Mouse (Mus musculus) right cerebral cortex, postnatal 25 days (tissue): ENCODE results near the gene Lsm6.
"Not testable (repeated sequence)": the region's sequence is repeated elsewhere in the genome, so short reads cannot be mapped to it uniquely, and the experiment has no call there.

ENCODE experiments used
- DNase-seq: peaks from one replicate; pipeline ENCODE4 v3.0.0; 2022

The Lsm6 gene

GRCm38 (mm10) chr8:78820673-78821310 lies at the start of gene Lsm6:
Gene Lsm6, minus strand, starts transcription at chr8:78821140.
- DNase-seq, result peak; percentile 96

GRCm38 (mm10) chr8:78867036-78867435 lies 46.1 kb upstream of the Lsm6 start:
- no peak for DNase-seq

GRCm38 (mm10) chr8:78863001-78863400 lies 42.1 kb upstream of the Lsm6 start:
- no peak for DNase-seq

GRCm38 (mm10) chr8:78862046-78862445 lies 41.1 kb upstream of the Lsm6 start:
- no peak for DNase-seq

- no peak for DNase-seq
These were observed 39.8 kb upstream of the Lsm6 start for GRCm38 (mm10) chr8:78860789-78861188.

GRCm38 (mm10) chr8:78857421-78857820 lies 36.5 kb upstream of the Lsm6 start:
- DNase-seq, result no peak

GRCm38 (mm10) chr8:78852279-78852678 lies 31.3 kb upstream of the Lsm6 start:
- DNase-seq, result no peak

- no peak for DNase-seq
These were observed 26.3 kb upstream of the Lsm6 start for GRCm38 (mm10) chr8:78847240-78847639.

- DNase-seq, result no peak
These were observed 23.6 kb upstream of the Lsm6 start for GRCm38 (mm10) chr8:78844559-78844958.

- no peak for DNase-seq
These were observed 17.9 kb upstream of the Lsm6 start for GRCm38 (mm10) chr8:78838656-78839413.

- DNase-seq, result no peak
These were observed 15.2 kb upstream of the Lsm6 start for GRCm38 (mm10) chr8:78836091-78836490.

GRCm38 (mm10) chr8:78828414-78828813 lies 7.5 kb upstream of the Lsm6 start:
- DNase-seq, result no peak

GRCm38 (mm10) chr8:78824515-78824914 lies 3.6 kb upstream of the Lsm6 start:
- DNase-seq, result no peak

- not testable (repeated sequence) for DNase-seq
These were observed 967 bp downstream of the Lsm6 start for GRCm38 (mm10) chr8:78819973-78820372.

- no peak for DNase-seq
These were observed 6.2 kb downstream of the Lsm6 start for GRCm38 (mm10) chr8:78814743-78815142.

- no peak for DNase-seq
These were observed 7.9 kb downstream of the Lsm6 start for GRCm38 (mm10) chr8:78813021-78813420.

GRCm38 (mm10) chr8:78812446-78812845 lies 8.5 kb downstream of the Lsm6 start:
- DNase-seq, result no peak

- no peak for DNase-seq
These were observed 9.2 kb downstream of the Lsm6 start for GRCm38 (mm10) chr8:78811748-78812147.

- no peak for DNase-seq
These were observed 10.7 kb downstream of the Lsm6 start for GRCm38 (mm10) chr8:78810207-78810675.

- DNase-seq, result no peak
These were observed 11.3 kb downstream of the Lsm6 start for GRCm38 (mm10) chr8:78809454-78810206.

- no peak for DNase-seq
These were observed 12.1 kb downstream of the Lsm6 start for GRCm38 (mm10) chr8:78808888-78809287.

- DNase-seq, result no peak
These were observed 12.5 kb downstream of the Lsm6 start for GRCm38 (mm10) chr8:78808439-78808838.

GRCm38 (mm10) chr8:78807283-78807682 lies 13.7 kb downstream of the Lsm6 start:
- DNase-seq, result no peak

- no peak for DNase-seq
These were observed 14.9 kb downstream of the Lsm6 start for GRCm38 (mm10) chr8:78806006-78806405.
